Mouse (Mus musculus): Measurements from ENCODE around the gene C530008M17Rik. TPM values are rescaled to one million over a fixed set of nuclear protein-coding genes. Genes with fewer than 3 reads are reported as not detected.
A peak's percentile ranks its signal among the peaks of the same experiment; 100 is the strongest.

C530008M17Rik gene
- total RNA-seq, 2 experiments from 2014 or later: 1.8 to 2.4 TPM

- Histone ChIP-seq H3K4me3 (no peak overlapping the region), H3K27ac (no peak overlapping the region)
- intact Hi-C loops (cut with DNase I): no loop called here
- no peak for TF ChIP-seq CTCF (IDR thresholded peaks at IDR 0.05)
- DNase-seq: no peak
Measured at GRCm38 (mm10) chr5:76668547-76668946, 12.2 kb downstream of the C530008M17Rik start.

DNA sequence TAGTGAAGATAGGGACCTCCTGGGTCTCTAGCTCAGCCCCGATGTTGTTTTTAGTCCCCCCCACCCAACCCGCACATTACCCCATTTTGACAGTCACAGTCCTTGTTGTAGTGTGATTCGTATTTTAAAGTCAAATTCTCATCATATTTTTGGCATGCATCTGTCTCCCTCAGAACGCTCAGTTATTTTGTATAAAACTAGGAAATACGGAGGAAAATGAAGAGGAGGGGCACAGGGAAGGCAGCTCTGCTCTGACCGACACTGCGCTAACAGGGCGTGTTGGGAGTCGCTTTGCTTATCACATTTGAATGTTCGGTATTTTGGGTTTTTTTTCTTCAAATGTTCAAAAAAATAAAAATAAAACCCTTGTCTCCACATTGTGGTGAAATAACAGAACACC is 13.9 kb downstream of the C530008M17Rik start:
- no peak for DNase-seq
- Histone ChIP-seq H3K27ac (no peak overlapping the region), H3K4me3 (no peak overlapping the region)
- intact Hi-C loops (cut with DNase I): no loop called here
- TF ChIP-seq CTCF (IDR thresholded peaks at IDR 0.05): no peak

DNA sequence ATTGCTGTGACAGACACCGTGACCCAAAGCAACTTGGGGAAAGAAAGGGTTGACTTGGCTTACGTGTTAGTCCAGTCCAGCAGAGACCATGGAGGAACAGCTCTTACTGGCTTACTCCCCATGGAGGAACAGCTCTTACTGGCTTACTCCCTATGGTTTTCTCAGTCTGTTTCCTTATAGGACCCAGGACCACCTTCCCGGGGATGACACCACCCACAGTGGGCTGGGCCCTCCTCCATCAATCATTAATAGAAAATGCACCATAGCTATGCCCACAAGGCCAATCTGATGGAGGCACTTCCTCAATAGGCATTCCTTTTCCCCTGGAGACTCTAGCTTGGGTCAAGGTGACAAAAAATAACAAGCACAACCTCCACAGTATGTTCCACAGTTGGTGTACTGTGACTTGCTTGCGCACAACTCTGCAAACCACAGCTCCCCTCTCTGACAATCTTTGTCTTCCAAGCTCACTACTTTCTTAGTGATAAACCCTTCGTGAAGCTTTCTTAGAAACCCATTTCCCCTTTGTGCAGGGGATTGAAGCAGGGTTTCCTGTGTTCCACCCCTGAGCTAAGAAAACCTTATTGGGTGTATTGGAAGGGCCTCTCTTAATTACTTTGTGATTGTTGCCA is 17.8 kb downstream of the C530008M17Rik start:
- no peak for DNase-seq
- H3K4me3 ChIP-seq: no peak overlapping the region
- no peak overlapping the region for H3K27ac ChIP-seq
- intact Hi-C loops (cut with DNase I): no loop called here
- TF ChIP-seq CTCF (IDR thresholded peaks at IDR 0.05): no peak

GRCm38 (mm10) chr5:76675369-76675768 is 19.1 kb downstream of the C530008M17Rik start:
- intact Hi-C loops (cut with DNase I): no loop called here
- TF ChIP-seq CTCF (IDR thresholded peaks at IDR 0.05): no peak
- no peak for DNase-seq
- H3K4me3 ChIP-seq: no peak overlapping the region
- no peak overlapping the region for H3K27ac ChIP-seq

- DNase-seq: no peak
- H3K27ac ChIP-seq: no peak overlapping the region
- intact Hi-C loops (cut with DNase I): no loop called here
- no peak overlapping the region for H3K4me3 ChIP-seq
- TF ChIP-seq CTCF (IDR thresholded peaks at IDR 0.05): no peak
Measured at GRCm38 (mm10) chr5:76680959-76681358, 24.6 kb downstream of the C530008M17Rik start.

GRCm38 (mm10) chr5:76681895-76682656 is 25.8 kb downstream of the C530008M17Rik start:
- Histone ChIP-seq H3K27ac (no peak overlapping the region), H3K4me3 (no peak overlapping the region)
- intact Hi-C loops (cut with DNase I): no loop called here
- TF ChIP-seq CTCF (IDR thresholded peaks at IDR 0.05): no peak
- no peak for DNase-seq

- intact Hi-C loops (cut with DNase I): no loop called here
- no peak overlapping the region for H3K27ac ChIP-seq
- H3K4me3 ChIP-seq: no peak overlapping the region
- no peak for TF ChIP-seq CTCF (IDR thresholded peaks at IDR 0.05)
- no peak for DNase-seq
Measured at GRCm38 (mm10) chr5:76683455-76683854, 27.1 kb downstream of the C530008M17Rik start.

GRCm38 (mm10) chr5:76684658-76685605 is 28.6 kb downstream of the C530008M17Rik start:
- intact Hi-C loops (cut with DNase I): no loop called here
- no peak overlapping the region for H3K4me3 ChIP-seq
- no peak for DNase-seq
- no peak for TF ChIP-seq CTCF (IDR thresholded peaks at IDR 0.05)
- no peak overlapping the region for H3K27ac ChIP-seq

DNA sequence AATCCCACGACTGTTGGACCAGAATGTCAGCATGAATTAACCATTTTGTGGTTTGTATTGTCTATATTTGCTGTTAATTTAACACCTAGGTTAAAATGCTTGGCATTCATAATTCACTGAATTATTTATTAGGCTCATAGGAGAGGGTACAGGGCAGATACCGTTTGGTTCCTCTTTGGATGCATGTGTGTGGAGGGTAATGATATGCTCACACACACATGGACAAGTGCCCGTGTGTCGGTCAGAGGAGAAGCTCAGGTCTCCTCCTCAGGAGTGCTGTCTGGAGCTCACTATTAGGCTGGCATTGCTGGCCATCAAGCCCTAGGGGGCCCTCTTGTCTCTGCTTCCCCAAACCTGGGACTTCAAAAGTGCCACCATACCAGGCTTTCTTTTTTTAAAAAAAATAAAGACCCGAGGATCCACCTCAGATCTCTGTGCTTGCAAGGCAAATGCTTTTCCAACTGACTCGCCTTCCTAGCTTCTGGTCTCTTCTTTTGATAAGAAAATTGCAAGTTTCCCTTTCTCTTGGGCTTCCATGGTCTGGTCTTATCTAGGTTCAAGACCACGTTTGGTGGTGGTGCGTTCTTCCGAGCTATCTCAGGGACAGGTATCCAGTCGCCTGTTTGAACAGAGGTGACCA is 31.8 kb downstream of the C530008M17Rik start:
- Histone ChIP-seq H3K4me3 (no peak overlapping the region), H3K27ac (no peak overlapping the region)
- TF ChIP-seq CTCF (IDR thresholded peaks at IDR 0.05): no peak
- no peak for DNase-seq
- intact Hi-C loops (cut with DNase I): no loop called here

DNA sequence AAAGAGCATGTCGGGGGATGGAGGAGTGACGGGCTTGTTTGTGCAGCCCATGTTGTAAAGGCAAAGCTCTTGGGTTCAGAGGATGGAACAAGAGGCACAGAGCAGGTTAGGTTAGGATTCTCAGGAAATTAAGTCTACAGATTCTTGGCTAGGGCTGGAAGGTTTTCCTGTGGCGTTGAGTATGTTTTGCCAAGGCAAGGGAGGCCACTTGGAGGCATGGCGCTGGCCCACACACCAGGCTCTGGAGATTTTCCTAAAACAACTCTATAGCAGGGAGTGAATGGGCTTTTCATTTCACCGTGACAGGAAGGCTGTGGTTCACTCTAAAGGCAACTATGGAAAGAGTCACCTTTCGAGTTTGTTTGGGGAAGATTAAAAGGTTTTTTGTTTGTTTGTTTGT is 32.3 kb downstream of the C530008M17Rik start:
- Histone ChIP-seq H3K27ac (no peak overlapping the region), H3K4me3 (no peak overlapping the region)
- intact Hi-C loops (cut with DNase I): no loop called here
- TF ChIP-seq CTCF (IDR thresholded peaks at IDR 0.05): no peak
- DNase-seq: no peak

DNA sequence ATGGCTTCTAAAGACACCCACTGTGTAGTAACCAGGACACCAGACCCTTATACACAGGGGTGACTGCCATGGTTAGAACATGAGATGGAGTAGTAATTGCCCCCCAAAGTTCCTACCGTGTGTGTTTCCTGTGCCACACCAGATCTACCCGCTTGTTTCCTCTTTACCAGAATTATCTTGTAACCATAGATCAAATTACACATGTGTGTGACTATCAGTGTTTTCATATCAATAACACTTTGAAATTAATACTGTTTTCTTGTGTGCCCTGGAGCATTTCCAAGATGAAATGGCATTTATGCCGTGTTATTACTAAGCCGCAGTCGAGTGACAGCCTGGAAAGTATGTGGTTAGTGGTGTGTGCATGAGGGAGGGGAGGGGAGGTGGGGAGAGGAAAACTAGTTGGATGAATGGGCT is 33.9 kb downstream of the C530008M17Rik start:
- intact Hi-C loops (cut with DNase I): no loop called here
- no peak for DNase-seq
- H3K4me3 ChIP-seq: no peak overlapping the region
- H3K27ac ChIP-seq: peak overlapping the region; percentile 40; the same call in 1 of the 2 replicates
- no peak for TF ChIP-seq CTCF (IDR thresholded peaks at IDR 0.05)

- TF ChIP-seq CTCF (IDR thresholded peaks at IDR 0.05): no peak
- Histone ChIP-seq H3K4me3 (no peak overlapping the region), H3K27ac (no peak overlapping the region)
- intact Hi-C loops (cut with DNase I): no loop called here
- no peak for DNase-seq
Measured at GRCm38 (mm10) chr5:76691251-76691650, 34.9 kb downstream of the C530008M17Rik start.

Measured in gastrocnemius, adult 2 months (tissue).